Mouse (Mus musculus) cerebellum, adult 11-12 months (tissue): ENCODE measurements around the gene Cat.
A peak's percentile ranks its signal among the peaks of the same experiment; 100 is the strongest.

Experiments
- DNase-seq: peaks from one replicate; pipeline ENCODE4 v3.0.0; 2022

Gene Cat

GRCm38 (mm10) chr2:103432695-103433275, 52.2 kb downstream of the Cat start:
- DNase-seq = no peak

GRCm38 (mm10) chr2:103430712-103431111, 54.2 kb downstream of the Cat start:
- no peak for DNase-seq

- DNase-seq = no peak
These were observed 56.6 kb downstream of the Cat start for GRCm38 (mm10) chr2:103428356-103428755.

- DNase-seq = no peak
These were observed 59.4 kb downstream of the Cat start for GRCm38 (mm10) chr2:103425456-103426063.

- DNase-seq = peak; percentile 12
These were observed 60.5 kb downstream of the Cat start for GRCm38 (mm10) chr2:103424349-103425026.

GRCm38 (mm10) chr2:103423884-103424283, 61.1 kb downstream of the Cat start:
- DNase-seq = no peak

- DNase-seq = no peak
These were observed 64.1 kb downstream of the Cat start for GRCm38 (mm10) chr2:103420650-103421507.

- no peak for DNase-seq
These were observed 69.2 kb downstream of the Cat start for GRCm38 (mm10) chr2:103415774-103416173.

GRCm38 (mm10) chr2:103413381-103413780, 71.6 kb downstream of the Cat start:
- no peak for DNase-seq

GRCm38 (mm10) chr2:103411816-103412215, 73.1 kb downstream of the Cat start:
- no peak for DNase-seq

GRCm38 (mm10) chr2:103411348-103411747, 73.6 kb downstream of the Cat start, which contains the start of gene Elf5:
Gene Elf5 (plus strand): TSS chr2:103411688.
- DNase-seq = no peak

GRCm38 (mm10) chr2:103406239-103406638, 78.7 kb downstream of the Cat start:
- no peak for DNase-seq
